Mouse (Mus musculus) thymus, adult 2 months (tissue): Measurements from ENCODE around the gene Kcng4.

Source experiments
- CTCF ChIP-seq: fragments of 200-500 bp; IDR thresholded peaks from 2 replicates; pipeline ENCODE4 v1.5.1; 2012; ENCODE audit warnings: mild to moderate bottlenecking, control low read depth, low read length, moderate library complexity, borderline replicate concordance; ENCODE audit not compliant: control insufficient read depth, poor library complexity, insufficient read depth; ENCODE audit errors: extremely low read depth
- POLR2A ChIP-seq: fragments of 200-500 bp; IDR thresholded peaks from 2 replicates; pipeline ENCODE4 v1.6.1; 2012; ENCODE audit warnings: mild to moderate bottlenecking, low read length, control low read depth, moderate library complexity; ENCODE audit not compliant: control insufficient read depth, poor library complexity, insufficient read depth; ENCODE audit errors: extremely low read depth

- TF ChIP-seq CTCF: no peak
- TF ChIP-seq POLR2A: no peak
Measured at GRCm38 (mm10) chr8:119635958-119636357, 478 bp upstream of the Kcng4 start.
